Comparison of ENCODE assay signal across 33 mouse cellular contexts in the genomic region with DNA sequence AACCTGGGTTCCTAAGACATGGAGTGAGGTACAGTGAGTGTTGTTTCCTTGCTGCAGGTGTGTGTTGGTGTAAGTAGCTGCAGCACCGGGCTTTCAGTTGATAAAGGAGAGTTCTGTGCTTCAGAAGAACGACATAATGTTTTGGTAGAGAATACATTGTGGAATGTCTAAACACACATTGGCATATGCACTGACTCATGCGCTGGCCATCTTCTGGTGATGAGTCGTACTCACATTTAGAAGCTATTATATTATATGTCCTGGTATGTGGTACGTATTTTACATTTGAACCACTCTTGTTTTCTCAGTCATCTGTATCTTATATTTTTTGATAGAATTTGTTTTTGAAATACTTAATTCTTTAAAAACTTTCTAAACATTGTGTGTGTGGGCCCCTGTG.
"Had no signal": no experiment of that assay in that cellular context is flagged by ENCODE, and none has a peak within 500 bp of the region (broad histone marks: within the 10 kb centered on the region; RNA-seq: fewer than 3 reads in every experiment).

No protein-coding gene starts in this region.

- H3K36me3 ChIP-seq: heart, embryonic 12.5 days; heart, embryonic 13.5 days; heart, embryonic 15.5 days; hindbrain, embryonic 10.5 days; hindbrain, embryonic 12.5 days; hindbrain, embryonic 13.5 days; hindbrain, embryonic 15.5 days; intestine, embryonic 15.5 days had no signal

- ATAC-seq: hindbrain, embryonic 16.5 days; hindbrain, postnatal 0 days; inflammation-experienced regulatory T-cells, adult 6 months; intestine, embryonic 15.5 days; intestine, embryonic 16.5 days had no signal

- H3K4me3 ChIP-seq: heart, embryonic 12.5 days; heart, embryonic 13.5 days; heart, embryonic 15.5 days; hindbrain, embryonic 10.5 days; hindbrain, embryonic 12.5 days; hindbrain, embryonic 13.5 days; hindbrain, embryonic 15.5 days; intestine, embryonic 15.5 days; layer of hippocampus, adult 2 months; left cerebral cortex, adult 2 months had no signal

- H3K27me3 ChIP-seq: heart, embryonic 12.5 days; heart, embryonic 13.5 days; heart, embryonic 15.5 days; hindbrain, embryonic 12.5 days; hindbrain, embryonic 13.5 days; hindbrain, embryonic 15.5 days; intestine, embryonic 15.5 days had no signal

- H3K27ac ChIP-seq: heart, embryonic 13.5 days; heart, embryonic 15.5 days; hindbrain, embryonic 10.5 days; hindbrain, embryonic 12.5 days; hindbrain, embryonic 13.5 days; hindbrain, embryonic 14.5 days; hindbrain, embryonic 15.5 days; hindbrain, postnatal 0 days; intestine, embryonic 15.5 days; kidney, postnatal 0 days; layer of hippocampus, adult 2 months; left cerebral cortex, adult 2 months had no signal

- H3K9ac ChIP-seq: heart, embryonic 12.5 days; heart, embryonic 13.5 days; heart, embryonic 15.5 days; hindbrain, embryonic 12.5 days; hindbrain, embryonic 13.5 days; hindbrain, embryonic 14.5 days; hindbrain, embryonic 15.5 days; intestine, embryonic 15.5 days had no signal

- DNase-seq: heart, postnatal 10 days; heart, postnatal 14 days; heart, postnatal 36 days; heart, postnatal 4 days; kidney, adult 11 months; kidney, adult 18-20 months; kidney, adult 2 months; kidney, adult 8-10 months; kidney, adult 9 months; kidney, postnatal 10 days; kidney, postnatal 14 days; kidney, postnatal 25 days; kidney, postnatal 36 days; kidney, postnatal 4 days; layer of hippocampus, adult 9-11 months; layer of hippocampus, postnatal 36 days had no signal

- H3K4me1 ChIP-seq: hindbrain, embryonic 10.5 days; hindbrain, embryonic 12.5 days; hindbrain, embryonic 13.5 days; intestine, embryonic 15.5 days had no signal

- H3K4me2 ChIP-seq: heart, embryonic 11.5 days; heart, embryonic 12.5 days; heart, embryonic 13.5 days; heart, embryonic 15.5 days; hindbrain, embryonic 12.5 days; hindbrain, embryonic 13.5 days; hindbrain, embryonic 14.5 days; hindbrain, embryonic 15.5 days; intestine, embryonic 15.5 days had no signal

- H3K9me3 ChIP-seq: heart, embryonic 12.5 days; heart, embryonic 13.5 days; heart, embryonic 15.5 days; hindbrain, embryonic 10.5 days; hindbrain, embryonic 12.5 days; hindbrain, embryonic 13.5 days; hindbrain, embryonic 15.5 days; intestine, embryonic 15.5 days had no signal
